Mouse (Mus musculus) central nervous system, embryonic 18 days (tissue): Measurements from ENCODE around the gene Clip2. TPM values are rescaled to one million over a fixed set of nuclear protein-coding genes. Genes with fewer than 3 reads are reported as not detected.

Source experiments
- polyA plus RNA-seq: library from polyadenylated mRNA; depleted of rRNA; stranded (reverse); fragments of >200 nt; gene quantifications from 2 replicates; pipeline ENCODE4 v1.2.3, GENCODE M21; 2012; rRNA removed

Clip2 gene
- 85.2 and 93.4 TPM in 2 replicates for polyA plus RNA-seq

GRCm38 (mm10) chr5:134552110-134552972 is at the start of gene Clip2:
Gene Clip2, minus strand, starts transcription at chr5:134552434.

GRCm38 (mm10) chr5:134581146-134581545 is 28.9 kb upstream of the Clip2 start, which contains the start of gene Rfc2:
Gene Rfc2, plus strand, starts transcription at chr5:134581366.

DNA sequence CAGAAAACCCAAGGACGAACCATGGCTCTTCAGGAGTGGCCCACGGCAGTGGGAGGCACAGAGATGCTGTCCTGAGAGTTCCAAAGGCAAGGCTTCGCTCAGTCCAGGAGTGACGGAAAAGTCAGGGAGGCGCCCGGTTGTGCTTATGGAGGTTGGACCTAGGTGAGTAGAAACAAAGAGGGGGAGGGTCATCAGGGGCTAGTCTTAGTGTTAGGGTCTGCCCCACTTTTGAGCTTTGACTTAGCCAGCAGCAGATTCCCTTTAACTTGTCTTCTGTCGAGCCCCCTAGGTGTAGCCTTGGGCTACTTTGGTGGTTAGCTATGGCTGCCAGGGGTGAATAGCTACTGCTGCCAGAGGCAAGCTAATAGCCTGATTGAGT is 7.8 kb upstream of the Clip2 start, which contains the start of gene Syna:
Gene Syna (minus strand): TSS at position 101 of the 379 bp plus-strand sequence.

DNA sequence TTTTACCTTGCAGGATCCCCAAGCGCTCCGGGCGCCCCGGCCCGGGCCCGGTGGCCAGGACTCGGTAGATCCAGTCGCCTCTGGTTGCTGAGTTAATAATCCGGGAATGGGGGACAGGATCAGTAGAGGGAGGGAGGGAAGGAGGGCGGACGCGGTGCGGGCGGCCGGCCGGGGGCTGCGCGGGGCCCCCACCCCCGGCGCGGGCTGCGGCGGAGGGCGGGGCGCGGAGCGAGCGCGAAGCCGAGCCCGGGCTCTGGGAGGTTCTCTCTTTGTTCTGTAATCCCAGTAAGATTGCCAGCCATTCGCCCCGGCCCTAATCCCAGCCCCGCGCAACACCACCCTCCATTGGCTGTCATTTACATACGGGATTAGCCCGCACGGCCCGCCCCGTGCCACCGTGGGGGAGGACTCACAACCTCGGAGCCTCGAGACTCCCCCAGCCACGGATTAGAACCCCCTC is 95.7 kb downstream of the Clip2 start, which contains the start of gene Gtf2ird1:
Gene Gtf2ird1 (minus strand): TSS at position 214 of the 460 bp plus-strand sequence.

Other genes with a start within 250 kb of the Clip2 start
- gene Gtf2i, start 237.7 kb downstream of the Clip2 start, polyA plus RNA-seq = 137 and 146 TPM in 2 replicates
- gene Gtf2ird1, start 95.7 kb downstream of the Clip2 start, polyA plus RNA-seq = 60.6 and 63.6 TPM in 2 replicates
- gene Syna, start 7.7 kb upstream of the Clip2 start, polyA plus RNA-seq = 0.05 and 0.08 TPM in 2 replicates
- gene Rfc2, start 28.9 kb upstream of the Clip2 start, polyA plus RNA-seq = 212 and 218 TPM in 2 replicates
- 4.5 and 5.3 TPM in 2 replicates for gene Lat2, start 62.6 kb upstream of the Clip2 start, polyA plus RNA-seq
- 294 and 295 TPM in 2 replicates for gene Eif4h, start 87.1 kb upstream of the Clip2 start, polyA plus RNA-seq
- gene Limk1, start 136.2 kb upstream of the Clip2 start, polyA plus RNA-seq = 59.5 and 63.0 TPM in 2 replicates
- 37.7 and 63.4 TPM in 2 replicates for gene Eln, start 194.9 kb upstream of the Clip2 start, polyA plus RNA-seq